12 mouse cellular contexts compared by ENCODE assay signal in the genomic region with DNA sequence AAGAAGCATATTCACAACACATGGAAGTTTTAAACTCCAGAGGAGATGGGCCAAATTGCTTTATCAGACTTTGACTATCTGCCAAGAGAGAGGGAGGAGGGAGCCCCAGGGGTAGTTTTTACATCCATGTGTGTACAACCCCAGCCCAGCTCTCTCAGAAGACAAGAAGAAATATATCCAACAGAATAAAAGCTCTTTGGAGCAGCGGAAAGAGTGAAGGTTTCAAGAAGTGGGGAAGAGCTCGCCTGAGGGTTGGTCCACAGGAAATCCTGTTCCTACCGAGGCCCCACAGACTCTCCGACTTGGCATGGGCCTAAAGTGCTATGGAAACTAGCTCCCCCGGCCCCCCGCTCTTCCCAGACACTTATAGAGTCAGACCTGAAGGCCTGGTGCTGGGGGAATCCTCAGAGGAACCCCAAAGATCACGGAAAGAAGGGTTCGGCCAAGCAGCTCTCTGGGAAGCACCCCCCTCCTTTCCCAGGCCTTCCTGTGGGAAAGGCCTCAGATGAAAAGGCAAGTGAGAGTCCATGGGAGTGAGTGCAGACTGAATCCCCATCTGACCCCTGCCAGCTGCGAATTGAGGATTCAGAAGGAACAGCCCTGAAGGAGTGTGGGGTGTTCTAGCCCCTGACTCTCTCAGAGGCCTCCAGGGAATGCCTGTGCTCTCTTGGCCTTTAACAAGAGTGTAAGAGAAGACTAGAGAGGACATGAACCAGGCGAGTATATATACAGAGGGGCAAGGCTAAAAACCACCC.
DNase-seq lines count a peak whose midpoint lies in the region; ATAC-seq lines count a peak whose summit lies in the region.
"Had no signal": no experiment of that assay in that cellular context is flagged by ENCODE, and none has a peak within 500 bp of the region (broad histone marks: within the 10 kb centered on the region; RNA-seq: fewer than 3 reads in every experiment).

No protein-coding gene starts in this region.

- no peaks in the 10 kb centered on the region for H3K36me3 ChIP-seq in limb, embryonic 13.5 days
- no peaks in the 10 kb centered on the region for H3K36me3 ChIP-seq in limb, embryonic 10.5 days

- H3K27me3 ChIP-seq in limb, embryonic 13.5 days: no peaks in the 10 kb centered on the region
- no peaks in the 10 kb centered on the region for H3K27me3 ChIP-seq in limb, embryonic 10.5 days (ENCODE audit: low read depth, poor library complexity, severe bottlenecking)

- 58% methylated on average over 10 of the region's 10 CpGs for WGBS in limb, embryonic 13.5 days
- WGBS in limb, embryonic 10.5 days: 86% methylated on average over 10 of the region's 10 CpGs

- DNase-seq in limb, embryonic 10.5 days (ENCODE audit: low spot score): no peak
- peak; percentile 32 to 47 for DNase-seq in heart, adult 9 months (ENCODE audit: low spot score in 2 of 2)
- peak; percentile 48 to 50 for DNase-seq in heart, postnatal 10 days
- DNase-seq in skeletal muscle tissue, adult 2 months (ENCODE audit: low read depth, low spot score): peak; percentile 38
- no peak for DNase-seq in adipocyte (ENCODE audit: low spot score)
- DNase-seq in cerebellum, adult 9-11 months: no peak
- DNase-seq: adrenal gland, postnatal 10 days; cerebellum, adult 18-20 months; liver, postnatal 0 days had no signal

- H3K4me2 ChIP-seq in limb, embryonic 13.5 days (replicated peaks): 0 out of 2 replicates have a peak overlapping the region, but pooled peaks have one; percentile 2

- ATAC-seq in limb, embryonic 13.5 days (ENCODE audit: low FRiP score, low read depth): peak; percentile 85
- ATAC-seq: inflammation-experienced regulatory T-cells, adult 6 months; liver, postnatal 0 days had no signal

- H3K9ac ChIP-seq in limb, embryonic 13.5 days: peak overlapping the region; percentile 35; the same call in 1 of the 2 replicates
- H3K9ac ChIP-seq: liver, postnatal 0 days had no signal

- peaks cover 20% of the 10 kb centered on the region for H3K4me1 ChIP-seq in limb, embryonic 13.5 days
- peaks cover 6% of the 10 kb centered on the region for H3K4me1 ChIP-seq in limb, embryonic 10.5 days

- H3K9me3 ChIP-seq in limb, embryonic 13.5 days: peaks cover 5% of the 10 kb centered on the region; the same call in 1 of the 2 replicates
- no peaks in the 10 kb centered on the region for H3K9me3 ChIP-seq in limb, embryonic 10.5 days (replicated peaks)

- intact Hi-C loops in heart, postnatal 10 days (cut with DNase I): no loop called here

- no peak overlapping the region for H3K4me3 ChIP-seq in limb, embryonic 13.5 days
- no peak overlapping the region for H3K4me3 ChIP-seq in limb, embryonic 10.5 days
- H3K4me3 ChIP-seq: left cerebral cortex, adult 2 months had no signal

- peak overlapping the region; percentile 81 for H3K27ac ChIP-seq in limb, embryonic 13.5 days
- H3K27ac ChIP-seq in limb, embryonic 10.5 days: no peak overlapping the region
- H3K27ac ChIP-seq: left cerebral cortex, adult 2 months had no signal

Comparison
In these comparisons a context has a peak if more than half of its experiments do, and no peak if none do; other contexts are left out.
1. DNase-seq: peak in heart, adult 9 months (2 of 2), heart, postnatal 10 days (2 of 2) and skeletal muscle tissue, adult 2 months (single experiment); none in limb, embryonic 10.5 days (single experiment), adipocyte (single experiment) and cerebellum, adult 9-11 months (single experiment).